Comparison of ENCODE assay signal across 7 mouse cellular contexts in the genomic region with DNA sequence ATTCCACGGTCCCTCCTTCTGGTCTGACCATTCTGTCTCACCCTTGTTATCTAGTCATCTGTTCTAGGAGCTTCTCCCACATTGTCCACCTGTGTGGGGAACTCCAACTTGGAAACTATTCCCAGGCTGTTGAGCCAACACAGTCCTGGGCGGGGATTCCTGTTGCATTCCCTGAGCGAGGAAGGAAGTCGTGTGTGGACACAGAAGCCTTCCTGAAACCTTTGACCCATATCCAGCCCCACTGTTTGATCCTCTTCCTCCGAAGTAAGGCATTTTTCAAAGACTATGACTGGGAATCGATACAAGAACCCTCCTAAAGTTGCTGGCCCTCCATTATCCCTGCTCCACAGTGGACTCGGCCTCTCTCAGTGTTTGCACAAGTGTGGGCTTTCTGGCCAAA.
DNase-seq lines count a peak whose midpoint lies in the region; ATAC-seq lines count a peak whose summit lies in the region.

No protein-coding gene starts in this region.

- H3K27ac ChIP-seq in embryonic facial prominence, embryonic 12.5 days = peak overlapping the region; percentile 43
- H3K27ac ChIP-seq in lung, embryonic 15.5 days = peak overlapping the region; percentile 88

- 54% methylated on average over 7 of the region's 7 CpGs for WGBS in embryonic facial prominence, embryonic 12.5 days
- WGBS in lung, embryonic 15.5 days = 33% methylated on average over 7 of the region's 7 CpGs

- no peak overlapping the region for H3K9ac ChIP-seq in embryonic facial prominence, embryonic 12.5 days
- H3K9ac ChIP-seq in lung, embryonic 15.5 days = no peak overlapping the region

- no peak for ATAC-seq in embryonic facial prominence, embryonic 12.5 days (ENCODE audit: insufficient number of reproducible peaks, insufficient read depth, low FRiP score, low TSS enrichment)
- peak; percentile 27 for ATAC-seq in lung, embryonic 15.5 days (ENCODE audit: borderline replicate concordance, extremely low read depth, low FRiP score, low TSS enrichment)

- no peaks in the 10 kb centered on the region for H3K27me3 ChIP-seq in embryonic facial prominence, embryonic 12.5 days
- H3K27me3 ChIP-seq in lung, embryonic 15.5 days = no peaks in the 10 kb centered on the region

- DNase-seq in heart, adult 18-20 months = peak; percentile 72 to 89
- DNase-seq in kidney, adult 11 months = peak; percentile 58
- no peak for DNase-seq in natural killer cell, adult 2 months (ENCODE audit: low spot score in 2 of 2)
- no peak for DNase-seq in cerebellum, postnatal 36 days
- no peak for DNase-seq in urinary bladder, adult 2 months (ENCODE audit: low spot score)

- no peaks in the 10 kb centered on the region for H3K9me3 ChIP-seq in embryonic facial prominence, embryonic 12.5 days
- H3K9me3 ChIP-seq in lung, embryonic 15.5 days = no peaks in the 10 kb centered on the region

- no peaks in the 10 kb centered on the region for H3K36me3 ChIP-seq in embryonic facial prominence, embryonic 12.5 days
- H3K36me3 ChIP-seq in lung, embryonic 15.5 days = no peaks in the 10 kb centered on the region

- H3K4me1 ChIP-seq in embryonic facial prominence, embryonic 12.5 days = peaks cover 17% of the 10 kb centered on the region
- peaks cover 46% of the 10 kb centered on the region for H3K4me1 ChIP-seq in lung, embryonic 15.5 days

- H3K4me2 ChIP-seq in embryonic facial prominence, embryonic 12.5 days (replicated peaks) = no peak overlapping the region
- peak overlapping the region; percentile 9; the same call in 1 of the 2 replicates for H3K4me2 ChIP-seq in lung, embryonic 15.5 days

- H3K4me3 ChIP-seq in embryonic facial prominence, embryonic 12.5 days = no peak overlapping the region
- H3K4me3 ChIP-seq in lung, embryonic 15.5 days = no peak overlapping the region

Comparison
In these comparisons a context has a peak if more than half of its experiments do, and no peak if none do; other contexts are left out.
1. DNase-seq: peak in heart, adult 18-20 months (2 of 2) and kidney, adult 11 months (single experiment); none in natural killer cell, adult 2 months (0 of 2), cerebellum, postnatal 36 days (0 of 2) and urinary bladder, adult 2 months (single experiment).